ENCODE assay signal across 31 mouse cellular contexts in genomic region chr16:87644111-87644770, GRCm38 (mm10). TPM values are rescaled to one million over a fixed set of nuclear protein-coding genes. Genes with fewer than 3 reads are reported as not detected.
A peak's percentile ranks its signal among the peaks of the same experiment; 100 is the strongest.
DNase-seq lines count a peak whose midpoint lies in the region; ATAC-seq and TF ChIP-seq lines count a peak whose summit lies in the region.
"Had no signal": no experiment of that assay in that cellular context is flagged by ENCODE, and none has a peak within 500 bp of the region (broad histone marks: within the 10 kb centered on the region; RNA-seq: fewer than 3 reads in every experiment).

No protein-coding gene starts in this region.

- H3K4me3 ChIP-seq in gastrocnemius, adult 2 months, result no peak overlapping the region
- no peak overlapping the region for H3K4me3 ChIP-seq in heart, embryonic 12.5 days
- no peak overlapping the region for H3K4me3 ChIP-seq in stomach, embryonic 15.5 days (replicated peaks)
- no peak overlapping the region for H3K4me3 ChIP-seq in stomach, postnatal 0 days (ENCODE audit: low read depth, low read length)
- H3K4me3 ChIP-seq: embryonic facial prominence, embryonic 10.5 days; embryonic facial prominence, embryonic 15.5 days; forebrain, embryonic 12.5 days; limb, embryonic 13.5 days; liver, embryonic 13.5 days; midbrain, embryonic 13.5 days had no signal

- H3K27me3 ChIP-seq in heart, embryonic 12.5 days (replicated peaks), result no peaks in the 10 kb centered on the region
- no peaks in the 10 kb centered on the region for H3K27me3 ChIP-seq in stomach, embryonic 15.5 days (replicated peaks)
- no peaks in the 10 kb centered on the region for H3K27me3 ChIP-seq in stomach, postnatal 0 days (ENCODE audit: control insufficient read depth, insufficient read depth, low read length)
- H3K27me3 ChIP-seq: CH12.LX; embryonic facial prominence, embryonic 15.5 days; forebrain, embryonic 12.5 days; limb, embryonic 13.5 days; liver, embryonic 13.5 days; midbrain, embryonic 13.5 days had no signal

- H3K9me3 ChIP-seq in heart, embryonic 12.5 days (replicated peaks), result no peaks in the 10 kb centered on the region
- no peaks in the 10 kb centered on the region for H3K9me3 ChIP-seq in stomach, embryonic 15.5 days
- no peaks in the 10 kb centered on the region for H3K9me3 ChIP-seq in stomach, postnatal 0 days (ENCODE audit: control insufficient read depth, low read length)
- H3K9me3 ChIP-seq: embryonic facial prominence, embryonic 10.5 days; embryonic facial prominence, embryonic 15.5 days; forebrain, embryonic 12.5 days; limb, embryonic 13.5 days; liver, embryonic 13.5 days; midbrain, embryonic 13.5 days had no signal

- WGBS in heart, embryonic 12.5 days, result 40% methylated on average over 14 of the region's 14 CpGs
- WGBS in stomach, embryonic 15.5 days, result 51% methylated on average over 14 of the region's 14 CpGs
- 40% methylated on average over 14 of the region's 14 CpGs for WGBS in stomach, postnatal 0 days

- no peaks in the 10 kb centered on the region for H3K36me3 ChIP-seq in heart, embryonic 12.5 days
- no peaks in the 10 kb centered on the region for H3K36me3 ChIP-seq in stomach, embryonic 15.5 days
- H3K36me3 ChIP-seq in stomach, postnatal 0 days (ENCODE audit: control insufficient read depth, insufficient read depth, low read length), result no peaks in the 10 kb centered on the region
- H3K36me3 ChIP-seq: embryonic facial prominence, embryonic 10.5 days; embryonic facial prominence, embryonic 15.5 days; forebrain, embryonic 12.5 days; limb, embryonic 13.5 days; liver, embryonic 13.5 days; midbrain, embryonic 13.5 days had no signal

- no peak for ATAC-seq in heart, embryonic 12.5 days (ENCODE audit: insufficient number of reproducible peaks, low FRiP score)
- peak; percentile 75; the same call in 1 of the 2 replicates for ATAC-seq in stomach, embryonic 15.5 days (ENCODE audit: insufficient read depth, low FRiP score, low read depth)
- no peak for ATAC-seq in stomach, postnatal 0 days (ENCODE audit: low FRiP score, low TSS enrichment)
- ATAC-seq: activated CD4-positive, CD25-positive, alpha-beta regulatory T cell, adult 4 months; lung, postnatal 0 days; midbrain, embryonic 13.5 days had no signal

- intact Hi-C loops in gastrocnemius, adult 2 months (cut with DNase I), result no loop called here
- intact Hi-C loops in heart, postnatal 25 days (cut with DNase I), result no loop called here

- peak overlapping the region; percentile 25; the same call in 1 of the 2 replicates for H3K4me2 ChIP-seq in heart, embryonic 12.5 days
- no peak overlapping the region for H3K4me2 ChIP-seq in stomach, embryonic 15.5 days
- no peak overlapping the region for H3K4me2 ChIP-seq in stomach, postnatal 0 days (replicated peaks; ENCODE audit: low read depth)
- H3K4me2 ChIP-seq: embryonic facial prominence, embryonic 15.5 days; forebrain, embryonic 12.5 days; hindbrain, embryonic 14.5 days; limb, embryonic 13.5 days; liver, embryonic 13.5 days; midbrain, embryonic 13.5 days had no signal

- H3K4me1 ChIP-seq in heart, embryonic 12.5 days (replicated peaks), result peaks cover 21% of the 10 kb centered on the region
- 0 out of 2 replicates have a peak, but pooled peaks cover 9% of the 10 kb centered on the region for H3K4me1 ChIP-seq in stomach, embryonic 15.5 days
- 0 out of 2 replicates have a peak, but pooled peaks cover 3% of the 10 kb centered on the region for H3K4me1 ChIP-seq in stomach, postnatal 0 days (replicated peaks; ENCODE audit: control insufficient read depth, insufficient read depth)
- H3K4me1 ChIP-seq: liver, embryonic 13.5 days had no signal

- TF ChIP-seq CTCF in gastrocnemius, adult 2 months (IDR thresholded peaks at IDR 0.05), result no peak
- TF ChIP-seq CTCF in stomach, postnatal 0 days (IDR thresholded peaks at IDR 0.05; ENCODE audit: low read depth), result no peak

- no peak overlapping the region for H3K9ac ChIP-seq in heart, embryonic 12.5 days
- no peak overlapping the region for H3K9ac ChIP-seq in stomach, embryonic 15.5 days
- no peak overlapping the region for H3K9ac ChIP-seq in stomach, postnatal 0 days (ENCODE audit: low read length)
- H3K9ac ChIP-seq: embryonic facial prominence, embryonic 15.5 days; forebrain, embryonic 12.5 days; forebrain, postnatal 0 days; hindbrain, embryonic 14.5 days; limb, embryonic 13.5 days; liver, embryonic 13.5 days; midbrain, embryonic 13.5 days had no signal

- DNase-seq in gastrocnemius, adult 2 months, result no peak
- DNase-seq in gastrocnemius, postnatal 4 days (ENCODE audit: low spot score in 2 of 2), result no peak
- no peak for DNase-seq in heart, postnatal 25 days (ENCODE audit: low spot score)
- no peak for DNase-seq in stomach, postnatal 0 days (ENCODE audit: low spot score)
- DNase-seq in frontal cortex, postnatal 14 days (ENCODE audit: low spot score in 2 of 2), result no peak
- no peak for DNase-seq in lung, postnatal 36 days
- DNase-seq: adrenal gland, adult 8-10 months; cerebellum, adult 8-10 months; cerebellum, postnatal 25 days; gastrocnemius, postnatal 14 days; kidney, adult 8-10 months; liver, embryonic 13.5 days; lung, adult 18-20 months; retina, postnatal 1 day; right cerebral cortex, postnatal 14 days; thymus, adult 18-20 months; thymus, postnatal 4 days had no signal

- TF ChIP-seq EP300 in stomach, postnatal 0 days (optimal IDR thresholded peaks at IDR 0.05), result no peak

- H3K27ac ChIP-seq in gastrocnemius, adult 2 months, result peak overlapping the region; percentile 46
- peak overlapping the region; percentile 36; the same call in 1 of the 2 replicates for H3K27ac ChIP-seq in heart, embryonic 12.5 days (ENCODE audit: poor library complexity, severe bottlenecking)
- H3K27ac ChIP-seq in stomach, embryonic 15.5 days, result peak overlapping the region; percentile 23; the same call in 1 of the 2 replicates
- H3K27ac ChIP-seq in stomach, postnatal 0 days (replicated peaks), result no peak overlapping the region
- H3K27ac ChIP-seq: embryonic facial prominence, embryonic 10.5 days; embryonic facial prominence, embryonic 15.5 days; forebrain, embryonic 12.5 days; hindbrain, embryonic 14.5 days; kidney, postnatal 0 days; limb, embryonic 13.5 days; liver, embryonic 13.5 days; macrophage; midbrain, embryonic 13.5 days had no signal

RNA-seq across cellular contexts. Expression of gene Bach1, which starts 54.5 kb away (rescaled TPM):
- total RNA-seq in gastrocnemius, adult 2 months (2021), result 10 to 100 TPM; 18.0 to 28.2 TPM
- 10 to 100 TPM; 22.7 to 24.8 TPM for total RNA-seq in gastrocnemius, postnatal 4 days (2021)
- polyA plus RNA-seq in heart, embryonic 12.5 days (2016; fragmentation: Nextera tagmentation; extraction: Ambion mirVana), result 9.6 and 11.6 TPM in 2 replicates
- 10 to 100 TPM; 25.8 to 33.0 TPM for total RNA-seq in heart, postnatal 25 days (2021)
- 12.3 and 13.7 TPM in 2 replicates for polyA plus RNA-seq in stomach, embryonic 15.5 days (2015; fragmentation: Nextera tagmentation; extraction: Ambion mirVana)
- 4.3 and 5.3 TPM in 2 replicates for polyA plus RNA-seq in stomach, postnatal 0 days (2015; fragmentation: Nextera tagmentation; extraction: Ambion mirVana)
